ENCODE assay signal across 19 mouse cellular contexts in the genomic region with DNA sequence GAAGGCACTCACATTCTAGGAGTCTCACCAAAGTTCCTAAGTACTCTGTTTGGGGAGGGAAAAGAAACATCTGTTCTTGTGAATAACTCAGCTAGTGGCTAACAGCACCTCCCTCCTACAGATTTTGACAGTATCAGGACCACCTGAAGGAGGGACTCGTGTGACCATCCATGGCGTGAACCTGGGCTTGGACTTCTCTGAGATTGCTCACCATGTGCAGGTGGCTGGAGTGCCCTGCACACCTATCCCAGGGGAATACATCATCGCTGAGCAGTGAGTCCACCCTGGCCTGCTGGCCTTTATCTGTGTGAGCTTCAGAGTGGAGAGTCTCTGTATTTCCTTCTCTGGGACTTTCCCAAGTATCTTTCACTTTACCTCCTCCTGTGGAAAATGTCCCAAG.
"Had no signal": no experiment of that assay in that cellular context is flagged by ENCODE, and none has a peak within 500 bp of the region (broad histone marks: within the 10 kb centered on the region; RNA-seq: fewer than 3 reads in every experiment).

No protein-coding gene starts in this region.

- H3K9ac ChIP-seq: liver, embryonic 13.5 days; midbrain, embryonic 12.5 days had no signal

- H3K9me3 ChIP-seq: liver, embryonic 13.5 days; midbrain, embryonic 12.5 days had no signal

- H3K4me2 ChIP-seq: liver, embryonic 13.5 days; midbrain, embryonic 12.5 days had no signal

- H3K4me3 ChIP-seq: layer of hippocampus, adult 2 months; left cerebral cortex, adult 2 months; liver, embryonic 13.5 days; midbrain, embryonic 12.5 days; myocyte had no signal

- H3K27me3 ChIP-seq: liver, embryonic 13.5 days; midbrain, embryonic 12.5 days had no signal

- H3K27ac ChIP-seq: kidney, postnatal 0 days; layer of hippocampus, adult 2 months; left cerebral cortex, adult 2 months; liver, embryonic 13.5 days; midbrain, embryonic 12.5 days; stomach, postnatal 0 days had no signal

- H3K36me3 ChIP-seq: liver, embryonic 13.5 days had no signal

- ATAC-seq: midbrain, embryonic 16.5 days had no signal

- H3K4me1 ChIP-seq: midbrain, embryonic 12.5 days had no signal

- DNase-seq: kidney, adult 9 months; kidney, postnatal 25 days; liver, embryonic 13.5 days; lung, adult 2 months; lung, postnatal 14 days; lung, postnatal 4 days; right cerebral cortex, adult 18-20 months; right cerebral cortex, postnatal 14 days; right cerebral cortex, postnatal 4 days; thymus, adult 2 months; thymus, postnatal 14 days; thymus, postnatal 4 days had no signal
